Mouse (Mus musculus): ENCODE results near the gene Rho.

Gene Rho

GRCm38 (mm10) chr6:115931639-115932038 is at the start of gene Rho:
Gene Rho, plus strand, starts transcription at chr6:115931748.
- DNase-seq (ENCODE audit: low spot score in 2 of 2): no peak

- DNase-seq (ENCODE audit: low spot score in 2 of 2): no peak
Observed at GRCm38 (mm10) chr6:115884018-115884417, 47.5 kb upstream of the Rho start.

- DNase-seq (ENCODE audit: low spot score in 2 of 2): no peak
Observed at GRCm38 (mm10) chr6:115886894-115887293, 44.7 kb upstream of the Rho start.

- DNase-seq (ENCODE audit: low spot score in 2 of 2): no peak
Observed at GRCm38 (mm10) chr6:115888296-115888695, 43.3 kb upstream of the Rho start.

GRCm38 (mm10) chr6:115890601-115891000 is 40.9 kb upstream of the Rho start:
- DNase-seq (ENCODE audit: low spot score in 2 of 2): no peak

GRCm38 (mm10) chr6:115891061-115891460 is 40.5 kb upstream of the Rho start:
- peak; percentile 42 to 79 for DNase-seq (ENCODE audit: low spot score in 2 of 2)

GRCm38 (mm10) chr6:115891497-115892061 is 40.0 kb upstream of the Rho start:
- DNase-seq (ENCODE audit: low spot score in 2 of 2): peak; percentile 79 to 84

- DNase-seq (ENCODE audit: low spot score in 2 of 2): no peak
Observed at GRCm38 (mm10) chr6:115892363-115892762, 39.2 kb upstream of the Rho start.

- DNase-seq (ENCODE audit: low spot score in 2 of 2): no peak
Observed at GRCm38 (mm10) chr6:115896346-115896745, 35.2 kb upstream of the Rho start.

GRCm38 (mm10) chr6:115897117-115897516 is 34.4 kb upstream of the Rho start:
- DNase-seq (ENCODE audit: low spot score in 2 of 2): no peak

GRCm38 (mm10) chr6:115897926-115898520 is 33.5 kb upstream of the Rho start:
- no peak for DNase-seq (ENCODE audit: low spot score in 2 of 2)

- DNase-seq (ENCODE audit: low spot score in 2 of 2): peak; percentile 75 to 78
Observed at GRCm38 (mm10) chr6:115901062-115901461, 30.5 kb upstream of the Rho start.

- DNase-seq (ENCODE audit: low spot score in 2 of 2): no peak
Observed at GRCm38 (mm10) chr6:115901489-115901931, 30.0 kb upstream of the Rho start.

- DNase-seq (ENCODE audit: low spot score in 2 of 2): peak in 1 of 2 experiments; percentile 52
Observed at GRCm38 (mm10) chr6:115902545-115902944, 29.0 kb upstream of the Rho start.

- no peak for DNase-seq (ENCODE audit: low spot score in 2 of 2)
Observed at GRCm38 (mm10) chr6:115905568-115905967, 26.0 kb upstream of the Rho start.

- DNase-seq (ENCODE audit: low spot score in 2 of 2): no peak
Observed at GRCm38 (mm10) chr6:115906455-115906854, 25.1 kb upstream of the Rho start.

GRCm38 (mm10) chr6:115906871-115907270 is 24.7 kb upstream of the Rho start:
- no peak for DNase-seq (ENCODE audit: low spot score in 2 of 2)

GRCm38 (mm10) chr6:115908421-115908982 is 23.0 kb upstream of the Rho start:
- no peak for DNase-seq (ENCODE audit: low spot score in 2 of 2)

GRCm38 (mm10) chr6:115909052-115909451 is 22.5 kb upstream of the Rho start:
- no peak for DNase-seq (ENCODE audit: low spot score in 2 of 2)

- no peak for DNase-seq (ENCODE audit: low spot score in 2 of 2)
Observed at GRCm38 (mm10) chr6:115909940-115910339, 21.6 kb upstream of the Rho start.

- no peak for DNase-seq (ENCODE audit: low spot score in 2 of 2)
Observed at GRCm38 (mm10) chr6:115911763-115912162, 19.8 kb upstream of the Rho start.

GRCm38 (mm10) chr6:115913482-115913881 is 18.1 kb upstream of the Rho start:
- DNase-seq (ENCODE audit: low spot score in 2 of 2): peak in 1 of 2 experiments; percentile 50

- peak; percentile 58 to 78 for DNase-seq (ENCODE audit: low spot score in 2 of 2)
Observed at GRCm38 (mm10) chr6:115914511-115915202, 16.9 kb upstream of the Rho start.

Data from right cerebral cortex, postnatal 36 days (tissue).